Mouse (Mus musculus) MEL (cell line): Measurements from ENCODE around the gene Tex19.2. TPM values are rescaled to one million over a fixed set of nuclear protein-coding genes. Genes with fewer than 3 reads are reported as not detected.

Experiments used
- polyA plus RNA-seq, 2 experiments: library from polyadenylated mRNA; stranded (reverse) in 1 of 2; unstranded in 1 of 2; fragments of >175 nt in 1 of 2; fragments of >200 nt in 1 of 2; gene quantifications; 2 replicates each; pipeline versions ENCODE4 v1.2.1 to v1.2.4; 2012; ENCODE audit warnings: low replicate concordance in 2 of 2, low read depth in 1 of 2; ENCODE audit not compliant: insufficient read length in 2 of 2, insufficient read depth in 1 of 2, missing spikeins in 1 of 2
- total RNA-seq: library from RNA; depleted of rRNA; stranded (reverse); fragments of 300-350 nt; gene quantifications from 2 replicates; pipeline ENCODE4 v1.2.3, GENCODE M21; 2012; rRNA removed

The Tex19.2 gene
- total and polyA plus RNA-seq, 3 experiments, result 34.5 to 45.7 TPM; not detected in 1

Other genes with a start within 250 kb of the Tex19.2 start
- gene Ccdc57, start 185.8 kb downstream of the Tex19.2 start, total RNA-seq, result 4.4 and 5.3 TPM in 2 replicates
- 1 to 10 TPM in 1 of 2 experiments, not detected in 1; 7.4 TPM for gene Ccdc57, start 185.8 kb downstream of the Tex19.2 start, polyA plus RNA-seq
- gene Slc16a3, start 170.2 kb downstream of the Tex19.2 start, total RNA-seq, result 570 and 748 TPM in 2 replicates
- 100 to 1,000 TPM in 1 of 2 experiments, 10 to 100 TPM in 1; 85.7 to 610 TPM for gene Slc16a3, start 170.2 kb downstream of the Tex19.2 start, polyA plus RNA-seq
- 81.3 and 83.2 TPM in 2 replicates for gene Csnk1d, start 127.3 kb downstream of the Tex19.2 start, total RNA-seq
- 100 to 1,000 TPM; 121 to 329 TPM for gene Csnk1d, start 127.3 kb downstream of the Tex19.2 start, polyA plus RNA-seq
- 0.39 and 0.58 TPM in 2 replicates for gene Cd7, start 79.3 kb downstream of the Tex19.2 start, total RNA-seq
- under 1 TPM in 1 of 2 experiments, not detected in 1; 0.33 TPM for gene Cd7, start 79.3 kb downstream of the Tex19.2 start, polyA plus RNA-seq
- gene Sectm1b, start 55.1 kb downstream of the Tex19.2 start, total RNA-seq, result not detected in 2 replicates
- gene Sectm1b, start 55.1 kb downstream of the Tex19.2 start, polyA plus RNA-seq, result under 1 TPM in 1 of 2 experiments, not detected in 1; 0.14 TPM
- gene Sectm1a, start 37.5 kb downstream of the Tex19.2 start, total RNA-seq, result 19.8 and 22.0 TPM in 2 replicates
- gene Sectm1a, start 37.5 kb downstream of the Tex19.2 start, polyA plus RNA-seq, result 10 to 100 TPM in 1 of 2 experiments, not detected in 1; 22.3 TPM
- gene Tex19.1, start 27.5 kb upstream of the Tex19.2 start, total RNA-seq, result 0.19 and 0.62 TPM in 2 replicates
- under 1 TPM in 1 of 2 experiments, not detected in 1; 0.10 TPM for gene Tex19.1, start 27.5 kb upstream of the Tex19.2 start, polyA plus RNA-seq
- gene Uts2r, start 41.6 kb upstream of the Tex19.2 start, total RNA-seq, result not detected in 2 replicates
- not detected for gene Uts2r, start 41.6 kb upstream of the Tex19.2 start, polyA plus RNA-seq
- 6.4 and 7.1 TPM in 2 replicates for gene Hexdc, start 85.8 kb upstream of the Tex19.2 start, total RNA-seq
- gene Hexdc, start 85.8 kb upstream of the Tex19.2 start, polyA plus RNA-seq, result 1 to 10 TPM in 1 of 2 experiments, not detected in 1; 9.0 TPM
- gene Ogfod3, start 86.0 kb upstream of the Tex19.2 start, total RNA-seq, result 10.1 and 12.7 TPM in 2 replicates
- gene Ogfod3, start 86.0 kb upstream of the Tex19.2 start, polyA plus RNA-seq, result 10 to 100 TPM in 1 of 2 experiments, not detected in 1; 12.3 TPM
- 42.5 and 46.1 TPM in 2 replicates for gene Cybc1, start 110.6 kb upstream of the Tex19.2 start, total RNA-seq
- 10 to 100 TPM in 1 of 2 experiments, not detected in 1; 43.6 TPM for gene Cybc1, start 110.6 kb upstream of the Tex19.2 start, polyA plus RNA-seq
- gene Narf, start 118.6 kb upstream of the Tex19.2 start, total RNA-seq, result 31.9 and 45.3 TPM in 2 replicates
- 10 to 100 TPM in 1 of 2 experiments, not detected in 1; 44.9 TPM for gene Narf, start 118.6 kb upstream of the Tex19.2 start, polyA plus RNA-seq
- gene Foxk2, start 141.3 kb upstream of the Tex19.2 start, total RNA-seq, result 59.6 and 64.5 TPM in 2 replicates
- 100 to 1,000 TPM in 1 of 2 experiments, 10 to 100 TPM in 1; 68.0 to 317 TPM for gene Foxk2, start 141.3 kb upstream of the Tex19.2 start, polyA plus RNA-seq
- 41.5 and 41.9 TPM in 2 replicates for gene Wdr45b, start 235.8 kb upstream of the Tex19.2 start, total RNA-seq
- 10 to 100 TPM in 1 of 2 experiments, not detected in 1; 39.3 TPM for gene Wdr45b, start 235.8 kb upstream of the Tex19.2 start, polyA plus RNA-seq